Mouse (Mus musculus) C2C12 (cell line): ENCODE measurements around the gene Car8. TPM values are rescaled to one million over a fixed set of nuclear protein-coding genes. Genes with fewer than 3 reads are reported as not detected.

ENCODE experiments used
- H3K27me3 ChIP-seq: one replicate; pipeline ENCODE4 v1.6.1; 2011; ENCODE audit not compliant: control insufficient read depth, insufficient read depth, insufficient read length
- H3K36me3 ChIP-seq: one replicate; pipeline ENCODE4 v1.6.1; 2011; ENCODE audit not compliant: control insufficient read depth, insufficient read depth
- H3K4me3 ChIP-seq: one replicate; pipeline ENCODE4 v1.5.1; 2011; ENCODE audit warnings: mild to moderate bottlenecking, control low read depth; ENCODE audit not compliant: poor library complexity, insufficient read depth, severe bottlenecking
- H3K79me2 ChIP-seq: one replicate; pipeline ENCODE4 v1.6.1; 2011; ENCODE audit not compliant: control insufficient read depth, insufficient read depth
- H3K79me3 ChIP-seq: one replicate; pipeline ENCODE4 v1.6.1; 2011; ENCODE audit warnings: low read depth, control low read depth
- H3ac ChIP-seq: one replicate; pipeline ENCODE3; 2011; ENCODE audit warnings: low read depth; ENCODE audit not compliant: control insufficient read depth, insufficient read length
- CEBPB ChIP-seq: IDR thresholded peaks from one replicate; pipeline ENCODE4 v1.6.1; 2011; ENCODE audit warnings: low read depth, mild to moderate bottlenecking, control low read depth, moderate library complexity
- CTCF ChIP-seq: IDR thresholded peaks from one replicate; pipeline ENCODE4 v1.5.1; 2011; ENCODE audit not compliant: control insufficient read depth, insufficient read depth, insufficient read length
- FOSL1 ChIP-seq: IDR thresholded peaks from one replicate; pipeline ENCODE4 v1.8.0; 2011; ENCODE audit warnings: mild to moderate bottlenecking, low read length; ENCODE audit not compliant: poor library complexity, insufficient read depth, severe bottlenecking
- MAX ChIP-seq: IDR thresholded peaks from one replicate; pipeline ENCODE4 v1.6.1; 2011; ENCODE audit warnings: mild to moderate bottlenecking, control low read depth
- MYOD1 ChIP-seq: IDR thresholded peaks from one replicate; pipeline ENCODE4 v1.6.1; 2011; ENCODE audit warnings: low read depth; ENCODE audit not compliant: control insufficient read depth, insufficient read length
- MYOG ChIP-seq: IDR thresholded peaks from one replicate; pipeline ENCODE4 v1.6.1; 2011; ENCODE audit not compliant: control insufficient read depth, insufficient read length; ENCODE audit errors: extremely low read depth
- USF1 ChIP-seq: IDR thresholded peaks from one replicate; pipeline ENCODE4 v1.6.1; 2011; ENCODE audit warnings: low read depth, mild to moderate bottlenecking, control low read depth, moderate library complexity
- polyA plus RNA-seq: library from polyadenylated mRNA; unstranded; fragments of >200 nt; fragmentation: generic; extraction: Trizol; gene quantifications from one replicate; pipeline ENCODE4 v1.2.1, GENCODE M21; 2012; ENCODE audit warnings: missing spikeins

Car8 gene
- polyA plus RNA-seq, 1 experiment, result 36.3 TPM

- no peak overlapping the region for H3ac ChIP-seq
- no peak overlapping the region for H3K4me3 ChIP-seq
- H3K79me2 ChIP-seq, result no peaks in the 10 kb centered on the region
- no peaks in the 10 kb centered on the region for H3K79me3 ChIP-seq
- no peak for TF ChIP-seq CEBPB
- TF ChIP-seq MYOG, result no peak
- no peak for TF ChIP-seq USF1
- TF ChIP-seq MAX, result no peak
- TF ChIP-seq FOSL1, result no peak
- TF ChIP-seq CTCF, result no peak
- TF ChIP-seq MYOD1, result no peak
- H3K27me3 ChIP-seq, result no peaks in the 10 kb centered on the region
- no peaks in the 10 kb centered on the region for H3K36me3 ChIP-seq
Observed at GRCm38 (mm10) chr4:8245062-8245461, 6.2 kb upstream of the Car8 start.

- Histone ChIP-seq H3ac (no peak overlapping the region), H3K79me3 (peaks cover 22% of the 10 kb centered on the region), H3K27me3 (no peaks in the 10 kb centered on the region), H3K4me3 (no peak overlapping the region), H3K36me3 (peaks cover 23% of the 10 kb centered on the region), H3K79me2 (peaks cover 35% of the 10 kb centered on the region)
- no peak for TF ChIP-seq FOSL1
- TF ChIP-seq CTCF, result no peak
- TF ChIP-seq MYOG, result no peak
- TF ChIP-seq CEBPB, result no peak
- TF ChIP-seq MYOD1, result no peak
- TF ChIP-seq MAX, result no peak
- no peak for TF ChIP-seq USF1
Observed at GRCm38 (mm10) chr4:8239699-8240098, 858 bp upstream of the Car8 start.

GRCm38 (mm10) chr4:8239306-8239670, 447 bp upstream of the Car8 start:
- Histone ChIP-seq H3K27me3 (no peaks in the 10 kb centered on the region), H3ac (no peak overlapping the region), H3K79me2 (peaks cover 40% of the 10 kb centered on the region), H3K4me3 (peak overlapping the region; percentile 61), H3K79me3 (peaks cover 26% of the 10 kb centered on the region), H3K36me3 (peaks cover 27% of the 10 kb centered on the region)
- TF ChIP-seq CEBPB, result no peak
- TF ChIP-seq USF1, result no peak
- TF ChIP-seq MYOG, result no peak
- no peak for TF ChIP-seq MYOD1
- no peak for TF ChIP-seq FOSL1
- TF ChIP-seq MAX, result no peak
- TF ChIP-seq CTCF, result no peak

GRCm38 (mm10) chr4:8232393-8233111, 6.3 kb downstream of the Car8 start:
- Histone ChIP-seq H3K79me2 (peaks cover 87% of the 10 kb centered on the region), H3K36me3 (peaks cover 68% of the 10 kb centered on the region), H3K27me3 (no peaks in the 10 kb centered on the region), H3K4me3 (no peak overlapping the region), H3ac (no peak overlapping the region), H3K79me3 (peaks cover 53% of the 10 kb centered on the region)
- no peak for TF ChIP-seq MYOG

GRCm38 (mm10) chr4:8231291-8231871, 7.5 kb downstream of the Car8 start:
- Histone ChIP-seq H3K79me2 (peaks cover 87% of the 10 kb centered on the region), H3K79me3 (peaks cover 57% of the 10 kb centered on the region), H3K36me3 (peaks cover 66% of the 10 kb centered on the region), H3ac (no peak overlapping the region), H3K27me3 (no peaks in the 10 kb centered on the region), H3K4me3 (no peak overlapping the region)
- TF ChIP-seq MYOD1 (no peak), MYOG (no peak), FOSL1 (no peak), MAX (no peak)

- Histone ChIP-seq H3K27me3 (no peaks in the 10 kb centered on the region), H3K79me3 (peaks cover 59% of the 10 kb centered on the region), H3K4me3 (no peak overlapping the region), H3K36me3 (peaks cover 58% of the 10 kb centered on the region), H3ac (no peak overlapping the region), H3K79me2 (peaks cover 93% of the 10 kb centered on the region)
- TF ChIP-seq MYOD1, result no peak
- no peak for TF ChIP-seq CTCF
- no peak for TF ChIP-seq MAX
- no peak for TF ChIP-seq MYOG
- no peak for TF ChIP-seq CEBPB
Observed at GRCm38 (mm10) chr4:8229661-8230298, 9.1 kb downstream of the Car8 start.
